Mouse (Mus musculus): ENCODE data around the gene Tdpoz5.
"Not testable (repeated sequence)": the region's sequence is repeated elsewhere in the genome, so short reads cannot be mapped to it uniquely, and the experiment has no call there.

Gene Tdpoz5

GRCm38 (mm10) chr3:93961214-93961613 is at the start of gene Tdpoz5:
Gene Tdpoz5 (minus strand): TSS chr3:93961314.
- DNase-seq, result not testable (repeated sequence)

- not testable (repeated sequence) for DNase-seq
These were observed 7.8 kb upstream of the Tdpoz5 start for GRCm38 (mm10) chr3:93968938-93969337.

GRCm38 (mm10) chr3:93943443-93943842 is 17.7 kb downstream of the Tdpoz5 start, which contains the start of gene Gm9117:
Gene Gm9117 (minus strand): TSS chr3:93943543.
- not testable (repeated sequence) for DNase-seq

GRCm38 (mm10) chr3:93938386-93938785 is 22.7 kb downstream of the Tdpoz5 start:
- not testable (repeated sequence) for DNase-seq
